Comparison of ENCODE assay signal across 8 mouse cellular contexts in the genomic region with DNA sequence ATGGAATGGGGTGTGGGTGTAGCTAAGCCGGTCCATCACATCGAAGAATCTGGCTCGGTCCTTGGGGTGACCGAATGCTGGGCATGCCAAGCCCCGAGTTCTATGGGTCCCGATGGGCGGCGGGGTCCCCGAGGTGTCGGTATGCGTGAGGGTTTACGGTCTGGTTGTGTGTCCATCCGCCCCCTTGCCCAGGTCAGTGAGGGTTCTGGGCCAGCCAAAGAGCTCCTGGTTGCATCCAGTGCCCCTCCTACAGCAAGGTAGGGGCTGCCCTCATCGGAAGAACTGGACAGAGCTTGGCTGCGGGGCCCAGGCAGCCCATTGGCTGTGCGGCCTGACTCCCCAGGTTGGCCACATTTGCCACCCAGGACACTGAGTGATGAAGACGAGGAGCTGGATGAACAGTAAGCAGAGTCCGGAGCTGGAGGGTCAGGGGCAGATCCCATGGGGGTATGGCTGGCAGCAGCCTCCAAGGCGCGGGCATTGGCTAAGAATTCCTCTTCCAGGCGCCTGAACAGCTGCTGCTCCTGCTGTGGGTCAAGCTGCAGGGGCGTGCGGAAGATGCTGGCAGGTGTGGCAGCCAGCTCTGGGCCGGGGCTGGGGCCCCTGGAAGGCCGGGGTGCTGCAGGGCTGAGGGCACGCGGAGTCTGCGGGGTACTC. TPM values are rescaled to one million over a fixed set of nuclear protein-coding genes. Genes with fewer than 3 reads are reported as not detected.
DNase-seq lines count a peak whose midpoint lies in the region; ATAC-seq and TF ChIP-seq lines count a peak whose summit lies in the region.

No protein-coding gene starts in this region.

- 0 out of 2 replicates have a peak, but pooled peaks cover 3% of the 10 kb centered on the region for H3K27me3 ChIP-seq in ES-Bruce4 (ENCODE audit: control insufficient read depth, insufficient read depth, low read length, poor library complexity, severe bottlenecking)
- H3K27me3 ChIP-seq in forebrain, postnatal 0 days (ENCODE audit: insufficient read depth, low read length): peaks cover 50% of the 10 kb centered on the region
- peaks cover 86% of the 10 kb centered on the region for H3K27me3 ChIP-seq in liver, embryonic 14.5 days (ENCODE audit: control insufficient read depth, insufficient read depth, low read length)
- peaks cover 10% of the 10 kb centered on the region; the same call in 1 of the 2 replicates for H3K27me3 ChIP-seq in stomach, postnatal 0 days (ENCODE audit: control insufficient read depth, insufficient read depth, low read length)

- peaks cover 8% of the 10 kb centered on the region for H3K4me1 ChIP-seq in ES-Bruce4 (ENCODE audit: control insufficient read depth, insufficient read depth, low read length)
- H3K4me1 ChIP-seq in forebrain, postnatal 0 days (ENCODE audit: insufficient read depth): peaks cover 32% of the 10 kb centered on the region
- peaks cover 5 to 6% of the 10 kb centered on the region in 2 experiments; a peak in 2 of 4 replicates for H3K4me1 ChIP-seq in liver, embryonic 14.5 days (replicated peaks; ENCODE audit: control insufficient read depth in 2 of 2, insufficient read depth in 2 of 2, low read length in 1 of 2)
- H3K4me1 ChIP-seq in stomach, postnatal 0 days (replicated peaks; ENCODE audit: control insufficient read depth, insufficient read depth): peaks cover 27% of the 10 kb centered on the region

- peak overlapping the region; percentile 62 for H3K4me2 ChIP-seq in forebrain, postnatal 0 days (ENCODE audit: low read depth)
- peak overlapping the region; percentile 51; the same call in 1 of the 2 replicates for H3K4me2 ChIP-seq in liver, embryonic 14.5 days (ENCODE audit: low read depth)
- H3K4me2 ChIP-seq in stomach, postnatal 0 days (replicated peaks; ENCODE audit: low read depth): peak overlapping the region; percentile 77

- ATAC-seq in forebrain, postnatal 0 days: no peak
- no peak for ATAC-seq in liver, embryonic 14.5 days (ENCODE audit: insufficient read depth)
- ATAC-seq in stomach, postnatal 0 days (ENCODE audit: low FRiP score, low TSS enrichment): no peak

- no peak for TF ChIP-seq POLR2A in ES-Bruce4 (IDR thresholded peaks at IDR 0.05; ENCODE audit: insufficient read depth, low read length)

- H3K36me3 ChIP-seq in ES-Bruce4 (ENCODE audit: control insufficient read depth, insufficient read depth, low read length, poor library complexity, severe bottlenecking): no peaks in the 10 kb centered on the region
- H3K36me3 ChIP-seq in forebrain, postnatal 0 days (ENCODE audit: insufficient read depth): peaks cover 8% of the 10 kb centered on the region; the same call in 1 of the 2 replicates
- no peaks in the 10 kb centered on the region for H3K36me3 ChIP-seq in liver, embryonic 14.5 days (replicated peaks; ENCODE audit: control insufficient read depth, insufficient read depth, low read depth)
- peaks cover 3% of the 10 kb centered on the region; the same call in 1 of the 2 replicates for H3K36me3 ChIP-seq in stomach, postnatal 0 days (ENCODE audit: control insufficient read depth, insufficient read depth, low read length)

- DNase-seq in heart, adult 11 months: peak; percentile 95
- DNase-seq in heart, postnatal 4 days: no peak
- no peak for DNase-seq in forebrain, postnatal 0 days
- no peak for DNase-seq in liver, embryonic 14.5 days (ENCODE audit: low read depth in 3 of 3, low spot score in 3 of 3)
- no peak for DNase-seq in stomach, postnatal 0 days (ENCODE audit: low spot score)
- DNase-seq in spleen, postnatal 14 days (ENCODE audit: low spot score in 2 of 2): no peak
- no peak for DNase-seq in urinary bladder, postnatal 36 days (ENCODE audit: low spot score in 2 of 2)

- peak overlapping the region; percentile 59 for H3K9ac ChIP-seq in ES-Bruce4 (ENCODE audit: low read depth, poor library complexity, severe bottlenecking)
- H3K9ac ChIP-seq in forebrain, postnatal 0 days: no peak overlapping the region
- no peak overlapping the region for H3K9ac ChIP-seq in liver, embryonic 14.5 days (replicated peaks)
- H3K9ac ChIP-seq in stomach, postnatal 0 days (ENCODE audit: low read length): peak overlapping the region; percentile 47

- no peak for TF ChIP-seq EP300 in ES-Bruce4 (IDR thresholded peaks at IDR 0.05; ENCODE audit: insufficient read depth, low read depth, low read length)
- TF ChIP-seq EP300 in liver, embryonic 14.5 days (IDR thresholded peaks at IDR 0.05; ENCODE audit: low read depth): no peak
- TF ChIP-seq EP300 in stomach, postnatal 0 days (optimal IDR thresholded peaks at IDR 0.05): no peak

- WGBS in forebrain, postnatal 0 days: 61% methylated on average over 26 of the region's 28 CpGs
- WGBS in liver, embryonic 14.5 days (ENCODE audit: insufficient replicate concordance): 65% methylated on average over 28 of the region's 28 CpGs
- 83% methylated on average over 23 of the region's 28 CpGs for WGBS in stomach, postnatal 0 days

- no peaks in the 10 kb centered on the region for H3K9me3 ChIP-seq in ES-Bruce4 (replicated peaks; ENCODE audit: control insufficient read depth, insufficient read depth, low read length, poor library complexity, severe bottlenecking)
- no peaks in the 10 kb centered on the region for H3K9me3 ChIP-seq in forebrain, postnatal 0 days (ENCODE audit: low read length)
- no peaks in the 10 kb centered on the region for H3K9me3 ChIP-seq in liver, embryonic 14.5 days (ENCODE audit: control insufficient read depth, low read length)
- no peaks in the 10 kb centered on the region for H3K9me3 ChIP-seq in stomach, postnatal 0 days (ENCODE audit: control insufficient read depth, low read length)

- TF ChIP-seq CTCF in ES-Bruce4 (IDR thresholded peaks at IDR 0.05; ENCODE audit: low read depth, low read length): no peak
- no peak for TF ChIP-seq CTCF in forebrain, postnatal 0 days (IDR thresholded peaks at IDR 0.05; ENCODE audit: low read depth)
- no peak for TF ChIP-seq CTCF in liver, embryonic 14.5 days (IDR thresholded peaks at IDR 0.05; ENCODE audit: low read depth)
- TF ChIP-seq CTCF in stomach, postnatal 0 days (IDR thresholded peaks at IDR 0.05; ENCODE audit: low read depth): no peak

- H3K27ac ChIP-seq in ES-Bruce4 (ENCODE audit: insufficient read depth, low read length): no peak overlapping the region
- H3K27ac ChIP-seq in forebrain, postnatal 0 days (ENCODE audit: low read depth, low read length): no peak overlapping the region
- H3K27ac ChIP-seq in liver, embryonic 14.5 days: no peak overlapping the region
- H3K27ac ChIP-seq in stomach, postnatal 0 days (replicated peaks): peak overlapping the region; percentile 49; the same call in 1 of the 2 replicates

- 0 out of 2 replicates have a peak overlapping the region, but pooled peaks have one; percentile 3 for H3K4me3 ChIP-seq in ES-Bruce4 (ENCODE audit: low read depth, low read length)
- no peak overlapping the region for H3K4me3 ChIP-seq in forebrain, postnatal 0 days (ENCODE audit: low read depth, low read length)
- H3K4me3 ChIP-seq in liver, embryonic 14.5 days (ENCODE audit: insufficient read depth in 1 of 2, low read depth in 2 of 2, low read length in 2 of 2): no peak overlapping the region; a peak in 1 of 4 replicates
- peak overlapping the region; percentile 38; the same call in 1 of the 2 replicates for H3K4me3 ChIP-seq in stomach, postnatal 0 days (ENCODE audit: low read depth, low read length)

RNA-seq across cellular contexts. Expression of a gene that starts 3.0 kb away (rescaled TPM):
- total RNA-seq in heart, postnatal 4 days (2021): 1 to 10 TPM in 1 of 2 experiments, under 1 TPM in 1; 0.41 to 1.0 TPM
- polyA plus RNA-seq in ES-Bruce4 (2011; ENCODE audit: insufficient read depth, insufficient read length, low read depth, missing spikeins): 4.2 and 4.4 TPM in 2 replicates
- 2.3 and 6.8 TPM in 2 replicates for total RNA-seq in forebrain, postnatal 0 days (2014; rRNA removed)
- 4.5 and 5.3 TPM in 2 replicates for polyA plus RNA-seq in forebrain, postnatal 0 days (2015; fragmentation: Nextera tagmentation; extraction: Ambion mirVana)
- polyA plus RNA-seq in liver, embryonic 14.5 days (2012; rRNA removed): 0.21 and 0.32 TPM in 2 replicates
- polyA plus RNA-seq in liver, embryonic 14.5 days (2014; fragmentation: Nextera tagmentation; extraction: Ambion mirVana): 0.34 and 0.38 TPM in 2 replicates
- polyA plus RNA-seq in stomach, postnatal 0 days (2015; fragmentation: Nextera tagmentation; extraction: Ambion mirVana): 1.6 and 1.9 TPM in 2 replicates

RNA-seq across cellular contexts. Expression of a gene that starts 4.2 kb away (rescaled TPM):
- 10 to 100 TPM; 20.3 to 22.1 TPM for total RNA-seq in heart, postnatal 4 days (2021)
- 28.4 and 31.8 TPM in 2 replicates for polyA plus RNA-seq in ES-Bruce4 (2011; ENCODE audit: insufficient read depth, insufficient read length, low read depth, missing spikeins)
- 25.9 and 30.7 TPM in 2 replicates for total RNA-seq in forebrain, postnatal 0 days (2014; rRNA removed)
- 18.7 and 23.3 TPM in 2 replicates for polyA plus RNA-seq in forebrain, postnatal 0 days (2015; fragmentation: Nextera tagmentation; extraction: Ambion mirVana)
- polyA plus RNA-seq in liver, embryonic 14.5 days (2012; rRNA removed): 10.9 and 11.3 TPM in 2 replicates
- polyA plus RNA-seq in liver, embryonic 14.5 days (2014; fragmentation: Nextera tagmentation; extraction: Ambion mirVana): 12.1 and 17.1 TPM in 2 replicates
- 21.4 and 24.8 TPM in 2 replicates for polyA plus RNA-seq in stomach, postnatal 0 days (2015; fragmentation: Nextera tagmentation; extraction: Ambion mirVana)

RNA-seq across cellular contexts. Expression of a gene that starts 37.8 kb away (rescaled TPM):
- 10 to 100 TPM; 19.4 to 20.6 TPM for total RNA-seq in heart, postnatal 4 days (2021)
- 18.3 and 20.3 TPM in 2 replicates for polyA plus RNA-seq in ES-Bruce4 (2011; ENCODE audit: insufficient read depth, insufficient read length, low read depth, missing spikeins)
- 31.0 and 34.5 TPM in 2 replicates for total RNA-seq in forebrain, postnatal 0 days (2014; rRNA removed)
- 33.3 and 36.6 TPM in 2 replicates for polyA plus RNA-seq in forebrain, postnatal 0 days (2015; fragmentation: Nextera tagmentation; extraction: Ambion mirVana)
- polyA plus RNA-seq in liver, embryonic 14.5 days (2012; rRNA removed): 11.0 and 15.0 TPM in 2 replicates
- 11.1 and 11.8 TPM in 2 replicates for polyA plus RNA-seq in liver, embryonic 14.5 days (2014; fragmentation: Nextera tagmentation; extraction: Ambion mirVana)
- 19.1 and 19.6 TPM in 2 replicates for polyA plus RNA-seq in stomach, postnatal 0 days (2015; fragmentation: Nextera tagmentation; extraction: Ambion mirVana)

RNA-seq across cellular contexts. Expression of a gene that starts 38.2 kb away (rescaled TPM):
- 100 to 1,000 TPM; 247 to 254 TPM for total RNA-seq in heart, postnatal 4 days (2021)
- polyA plus RNA-seq in ES-Bruce4 (2011; ENCODE audit: insufficient read depth, insufficient read length, low read depth, missing spikeins): 1,045 and 1,093 TPM in 2 replicates
- total RNA-seq in forebrain, postnatal 0 days (2014; rRNA removed): 271 and 355 TPM in 2 replicates
- polyA plus RNA-seq in forebrain, postnatal 0 days (2015; fragmentation: Nextera tagmentation; extraction: Ambion mirVana): 362 and 390 TPM in 2 replicates
- polyA plus RNA-seq in liver, embryonic 14.5 days (2012; rRNA removed): 185 and 220 TPM in 2 replicates
- 113 and 132 TPM in 2 replicates for polyA plus RNA-seq in liver, embryonic 14.5 days (2014; fragmentation: Nextera tagmentation; extraction: Ambion mirVana)
- 231 and 235 TPM in 2 replicates for polyA plus RNA-seq in stomach, postnatal 0 days (2015; fragmentation: Nextera tagmentation; extraction: Ambion mirVana)

Comparison
In these comparisons a context has a peak if more than half of its experiments do, and no peak if none do; other contexts are left out.
1. H3K4me3 ChIP-seq: peak in ES-Bruce4 (single experiment) and stomach, postnatal 0 days (single experiment); none in forebrain, postnatal 0 days (single experiment) and liver, embryonic 14.5 days (0 of 2).
2. H3K9ac ChIP-seq: peak in ES-Bruce4 (single experiment) and stomach, postnatal 0 days (single experiment); none in forebrain, postnatal 0 days (single experiment) and liver, embryonic 14.5 days (single experiment).
3. Peak in every context shown above with its lines, with median percentiles within 50 percentile points of each other: H3K4me2 ChIP-seq.